Mouse (Mus musculus) thymus, adult 2 months (tissue): Measurements from ENCODE around the gene B230217C12Rik. TPM values are rescaled to one million over a fixed set of nuclear protein-coding genes. Genes with fewer than 3 reads are reported as not detected.

Experiments
- DNase-seq: peaks from one replicate; pipeline ENCODE4 v3.0.0; 2021
- H3K27ac ChIP-seq: fragments of 200-500 bp; 2 replicates; pipeline ENCODE4 v1.5.1; 2012; ENCODE audit warnings: low read length, control low read depth; ENCODE audit not compliant: control insufficient read depth, insufficient read depth
- H3K27me3 ChIP-seq: fragments of 200-500 bp; 2 replicates; pipeline ENCODE4 v1.6.1; 2012; ENCODE audit warnings: mild to moderate bottlenecking, low read length, moderate library complexity, mixed read lengths; ENCODE audit not compliant: control insufficient read depth, insufficient read depth
- H3K36me3 ChIP-seq: fragments of 200-500 bp; 2 replicates; pipeline ENCODE4 v1.6.1; 2012; ENCODE audit warnings: mild to moderate bottlenecking, low read length, moderate library complexity; ENCODE audit not compliant: control insufficient read depth, insufficient read depth
- H3K4me1 ChIP-seq: fragments of 200-500 bp; replicated peaks from 2 replicates; pipeline ENCODE4 v1.6.1; 2012; ENCODE audit warnings: low read length; ENCODE audit not compliant: control insufficient read depth, insufficient read depth
- H3K4me3 ChIP-seq: fragments of 200-500 bp; 2 replicates; pipeline ENCODE4 v1.5.1; 2012; ENCODE audit warnings: mild to moderate bottlenecking, low read length, control low read depth, moderate library complexity; ENCODE audit not compliant: control insufficient read depth, insufficient read depth
- CTCF ChIP-seq: fragments of 200-500 bp; IDR thresholded peaks from 2 replicates; pipeline ENCODE4 v1.5.1; 2012; ENCODE audit warnings: mild to moderate bottlenecking, control low read depth, low read length, moderate library complexity, borderline replicate concordance; ENCODE audit not compliant: control insufficient read depth, poor library complexity, insufficient read depth; ENCODE audit errors: extremely low read depth
- POLR2A ChIP-seq: fragments of 200-500 bp; IDR thresholded peaks from 2 replicates; pipeline ENCODE4 v1.6.1; 2012; ENCODE audit warnings: mild to moderate bottlenecking, low read length, control low read depth, moderate library complexity; ENCODE audit not compliant: control insufficient read depth, poor library complexity, insufficient read depth; ENCODE audit errors: extremely low read depth
- WGBS: fragments of 180-500 bp; shearing (Covaris S2); methylation state at CpG from one replicate; pipeline ENCODE4 v1.1.7; 2018; 5-methylcytosine and 5-hydroxymethylcytosine counted together
- polyA plus RNA-seq: library from polyadenylated mRNA; depleted of rRNA; stranded (reverse); fragments of >200 nt; gene quantifications from 2 replicates; pipeline ENCODE4 v1.2.3, GENCODE M21; 2012

B230217C12Rik gene
- polyA plus RNA-seq, 1 experiment = 6.2 TPM

DNA sequence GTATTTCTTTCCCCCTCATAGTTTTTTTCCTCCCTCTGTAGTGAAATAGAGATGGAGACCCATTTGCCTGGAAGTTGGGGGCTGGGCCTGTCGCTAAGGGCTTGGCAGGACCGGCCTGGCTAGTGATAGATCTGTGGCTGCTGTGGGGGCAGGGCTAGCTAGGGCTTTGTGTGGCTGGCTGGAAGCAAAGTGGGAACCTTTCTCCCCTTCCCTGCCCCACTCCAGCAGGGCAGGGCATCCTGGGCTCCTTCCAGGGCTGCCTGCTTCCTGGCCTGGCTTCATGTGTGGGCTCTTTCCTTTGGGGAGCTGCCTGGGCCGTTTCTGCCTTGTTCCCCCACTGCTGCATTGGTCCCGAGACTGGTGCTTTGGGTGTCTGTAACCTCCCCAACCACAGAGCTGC lies 22.0 kb upstream of the B230217C12Rik start:
- DNase-seq = no peak
- TF ChIP-seq CTCF (no peak), POLR2A (no peak)
- H3K36me3 ChIP-seq = peaks cover 32% of the 10 kb centered on the region
- peaks cover 8% of the 10 kb centered on the region for H3K4me1 ChIP-seq
- H3K27me3 ChIP-seq = no peaks in the 10 kb centered on the region
- 59% methylated on average over 4 of the region's 4 CpGs for WGBS
- no peak overlapping the region for H3K4me3 ChIP-seq
- no peak overlapping the region for H3K27ac ChIP-seq

GRCm38 (mm10) chr11:97819102-97819501 lies 21.5 kb upstream of the B230217C12Rik start:
- no peak for DNase-seq
- WGBS = 83% methylated on average over 4 of the region's 4 CpGs
- peaks cover 10% of the 10 kb centered on the region for H3K4me1 ChIP-seq
- no peak overlapping the region for H3K4me3 ChIP-seq
- TF ChIP-seq POLR2A (no peak), CTCF (no peak)
- H3K27ac ChIP-seq = no peak overlapping the region
- no peaks in the 10 kb centered on the region for H3K27me3 ChIP-seq
- H3K36me3 ChIP-seq = peaks cover 30% of the 10 kb centered on the region

GRCm38 (mm10) chr11:97819923-97820322 lies 20.7 kb upstream of the B230217C12Rik start:
- Histone ChIP-seq H3K36me3 (peaks cover 22% of the 10 kb centered on the region), H3K27me3 (no peaks in the 10 kb centered on the region), H3K4me3 (no peak overlapping the region), H3K4me1 (peaks cover 19% of the 10 kb centered on the region), H3K27ac (no peak overlapping the region)
- 78% methylated on average over 5 of the region's 5 CpGs for WGBS
- TF ChIP-seq CTCF (no peak), POLR2A (no peak)
- DNase-seq = no peak

DNA sequence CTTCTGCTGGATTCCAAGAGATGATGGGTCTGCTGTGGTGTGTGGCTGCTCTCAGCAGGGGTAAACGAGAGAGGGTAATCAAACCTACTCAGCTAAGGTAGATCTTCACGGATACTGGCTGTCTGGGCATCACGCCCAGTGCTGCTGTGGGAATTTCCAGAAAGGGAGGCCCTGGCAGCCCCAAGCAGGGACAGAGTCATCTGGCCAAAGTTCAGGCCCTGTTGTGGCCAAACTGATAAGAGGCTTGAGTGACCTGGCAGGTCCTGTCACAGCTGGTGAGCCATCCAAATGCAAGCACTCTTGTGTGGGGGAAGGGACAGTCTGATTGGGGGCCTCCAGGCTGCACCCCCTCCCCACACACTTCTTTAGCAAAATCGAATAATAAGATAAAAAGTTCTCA lies 19.7 kb upstream of the B230217C12Rik start:
- Histone ChIP-seq H3K27me3 (no peaks in the 10 kb centered on the region), H3K27ac (no peak overlapping the region), H3K4me3 (no peak overlapping the region), H3K4me1 (peaks cover 27% of the 10 kb centered on the region), H3K36me3 (peaks cover 15% of the 10 kb centered on the region)
- TF ChIP-seq POLR2A (no peak), CTCF (no peak)
- WGBS = 81% methylated on average over 4 of the region's 4 CpGs
- no peak for DNase-seq

DNA sequence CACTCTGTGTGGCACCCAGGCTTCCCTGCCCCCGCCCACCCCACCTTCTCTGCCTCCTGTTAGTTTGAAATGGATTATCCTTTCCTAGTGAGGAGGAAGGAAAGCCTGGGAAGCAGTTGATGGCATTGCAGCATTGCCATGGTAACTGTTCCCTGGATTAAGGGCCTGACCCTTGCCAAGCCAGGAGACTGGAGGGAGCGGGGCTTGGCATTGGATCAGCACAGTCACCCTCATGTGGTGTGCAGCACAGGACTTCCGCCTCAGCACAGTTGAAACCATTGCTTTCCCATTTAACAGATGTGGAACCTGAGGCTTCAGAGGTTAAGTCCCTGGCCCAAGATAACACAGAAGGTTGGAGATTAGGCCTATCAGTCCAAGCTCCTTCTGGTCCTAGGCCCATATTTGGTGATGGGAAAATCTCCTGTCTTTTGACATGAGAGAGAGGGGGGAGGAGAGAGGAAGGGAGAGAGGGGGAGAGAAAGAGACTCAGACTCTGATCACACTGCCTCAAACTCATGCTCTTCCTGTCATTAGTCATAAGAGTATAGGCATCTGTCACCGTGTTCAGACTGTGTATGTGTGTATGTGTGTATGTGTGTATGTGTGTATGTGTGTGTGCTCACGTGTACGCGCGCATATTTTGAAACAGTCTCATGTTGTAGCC lies 19.0 kb upstream of the B230217C12Rik start:
- no peak for DNase-seq
- H3K27me3 ChIP-seq = no peaks in the 10 kb centered on the region
- 92% methylated on average over 8 of the region's 8 CpGs for WGBS
- H3K4me1 ChIP-seq = peaks cover 34% of the 10 kb centered on the region
- no peak overlapping the region for H3K27ac ChIP-seq
- no peak overlapping the region for H3K4me3 ChIP-seq
- no peak for TF ChIP-seq POLR2A
- TF ChIP-seq CTCF = no peak
- peaks cover 9% of the 10 kb centered on the region for H3K36me3 ChIP-seq

DNA sequence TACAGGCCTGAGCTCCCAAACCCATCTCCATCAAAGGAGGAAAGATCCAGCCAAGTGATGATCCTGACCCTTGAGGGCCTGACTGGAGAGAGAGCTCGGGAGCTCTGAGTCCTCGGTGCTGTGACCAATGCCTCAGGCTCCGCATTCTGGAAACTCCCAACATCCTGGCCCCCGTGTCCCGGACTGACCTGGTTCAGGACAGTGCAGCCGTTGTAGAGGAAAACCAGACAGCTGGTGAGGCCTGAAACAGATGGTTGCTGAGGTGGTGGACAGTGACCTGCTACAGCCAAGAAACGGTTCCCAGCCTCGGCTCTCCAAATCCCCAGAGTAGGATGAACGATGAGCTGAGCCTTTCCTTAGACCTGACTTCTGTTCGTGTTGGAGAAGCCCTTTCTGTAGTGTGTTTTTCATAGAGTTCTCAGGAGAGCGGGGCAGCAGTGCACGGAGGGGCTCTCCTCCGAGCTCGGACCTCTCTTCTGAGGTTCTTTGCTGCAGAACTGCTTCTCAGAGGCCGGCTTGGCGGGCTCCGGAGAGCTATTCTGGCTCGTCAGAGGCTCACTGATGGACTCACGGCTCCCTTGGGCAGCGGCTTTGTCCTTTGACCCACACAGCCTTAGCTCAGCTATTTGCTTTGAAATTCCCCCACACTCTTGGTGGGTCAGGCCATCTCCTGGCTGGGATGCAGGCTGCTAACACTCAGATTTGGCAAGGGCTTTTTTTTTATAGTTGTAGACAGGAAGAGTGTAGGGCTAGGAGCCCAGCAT lies 17.6 kb upstream of the B230217C12Rik start:
- Histone ChIP-seq H3K4me3 (no peak overlapping the region), H3K27ac (0 out of 2 replicates have a peak overlapping the region, but pooled peaks have one; percentile 9), H3K27me3 (no peaks in the 10 kb centered on the region), H3K4me1 (peaks cover 41% of the 10 kb centered on the region), H3K36me3 (peaks cover 3% of the 10 kb centered on the region)
- 93% methylated on average over 20 of the region's 20 CpGs for WGBS
- DNase-seq = no peak
- TF ChIP-seq CTCF = no peak
- no peak for TF ChIP-seq POLR2A
